14 mouse cellular contexts compared by ENCODE assay signal in genomic region chr14:51929968-51930367, GRCm38 (mm10). TPM values are rescaled to one million over a fixed set of nuclear protein-coding genes. Genes with fewer than 3 reads are reported as not detected.
DNase-seq lines count a peak whose midpoint lies in the region; ATAC-seq and TF ChIP-seq lines count a peak whose summit lies in the region.
"Had no signal": no experiment of that assay in that cellular context is flagged by ENCODE, and none has a peak within 500 bp of the region (broad histone marks: within the 10 kb centered on the region; RNA-seq: fewer than 3 reads in every experiment).

No protein-coding gene starts in this region.

- ATAC-seq in heart, embryonic 15.5 days (replicated peaks; ENCODE audit: insufficient number of reproducible peaks, insufficient read depth, low FRiP score, low read depth), result no peak
- ATAC-seq in lung, embryonic 15.5 days (ENCODE audit: borderline replicate concordance, extremely low read depth, low FRiP score, low TSS enrichment), result 0 out of 2 replicates have a peak, but pooled peaks have one; percentile 2
- ATAC-seq in intestine, embryonic 15.5 days, result no peak

- H3K4me3 ChIP-seq in heart, embryonic 15.5 days, result no peak overlapping the region
- H3K4me3 ChIP-seq in lung, embryonic 15.5 days, result no peak overlapping the region
- no peak overlapping the region for H3K4me3 ChIP-seq in intestine, embryonic 15.5 days (replicated peaks)
- H3K4me3 ChIP-seq in small intestine, adult 2 months (ENCODE audit: low read depth, low read length), result 0 out of 2 replicates have a peak overlapping the region, but pooled peaks have one; percentile 7
- H3K4me3 ChIP-seq: embryonic facial prominence, embryonic 15.5 days had no signal

- H3K4me1 ChIP-seq in heart, embryonic 15.5 days (replicated peaks), result peaks cover 5% of the 10 kb centered on the region; the same call in 1 of the 2 replicates
- H3K4me1 ChIP-seq in lung, embryonic 15.5 days, result peaks cover 25% of the 10 kb centered on the region
- peaks cover 8% of the 10 kb centered on the region; the same call in 1 of the 2 replicates for H3K4me1 ChIP-seq in intestine, embryonic 15.5 days (replicated peaks)
- peaks cover 7% of the 10 kb centered on the region; the same call in 1 of the 2 replicates for H3K4me1 ChIP-seq in small intestine, adult 2 months (ENCODE audit: control insufficient read depth, insufficient read depth, insufficient read length, low read length)

- 56% methylated on average over 9 of the region's 9 CpGs for WGBS in heart, embryonic 15.5 days
- WGBS in lung, embryonic 15.5 days, result 42% methylated on average over 9 of the region's 9 CpGs
- 44% methylated on average over 9 of the region's 9 CpGs for WGBS in intestine, embryonic 15.5 days
- WGBS in small intestine, adult 2 months, result 68% methylated on average over 9 of the region's 9 CpGs

- no peaks in the 10 kb centered on the region for H3K36me3 ChIP-seq in heart, embryonic 15.5 days
- no peaks in the 10 kb centered on the region for H3K36me3 ChIP-seq in lung, embryonic 15.5 days
- H3K36me3 ChIP-seq in intestine, embryonic 15.5 days, result no peaks in the 10 kb centered on the region
- H3K36me3 ChIP-seq in small intestine, adult 2 months (ENCODE audit: control insufficient read depth, insufficient read depth, low read length), result no peaks in the 10 kb centered on the region
- H3K36me3 ChIP-seq: embryonic facial prominence, embryonic 15.5 days had no signal

- no peak for TF ChIP-seq CTCF in small intestine, adult 2 months (IDR thresholded peaks at IDR 0.05; ENCODE audit: extremely low read depth, insufficient read length, insufficient replicate concordance, low read depth, low read length)

- H3K4me2 ChIP-seq in heart, embryonic 15.5 days, result no peak overlapping the region
- H3K4me2 ChIP-seq in lung, embryonic 15.5 days, result peak overlapping the region; percentile 21; the same call in 1 of the 2 replicates
- no peak overlapping the region for H3K4me2 ChIP-seq in intestine, embryonic 15.5 days (replicated peaks)
- H3K4me2 ChIP-seq: embryonic facial prominence, embryonic 15.5 days had no signal

- no peak overlapping the region for H3K9ac ChIP-seq in heart, embryonic 15.5 days
- no peak overlapping the region for H3K9ac ChIP-seq in lung, embryonic 15.5 days
- no peak overlapping the region for H3K9ac ChIP-seq in intestine, embryonic 15.5 days
- H3K9ac ChIP-seq: embryonic facial prominence, embryonic 15.5 days had no signal

- peaks cover 3% of the 10 kb centered on the region; the same call in 1 of the 2 replicates for H3K9me3 ChIP-seq in heart, embryonic 15.5 days (replicated peaks)
- H3K9me3 ChIP-seq in lung, embryonic 15.5 days, result no peaks in the 10 kb centered on the region
- no peaks in the 10 kb centered on the region for H3K9me3 ChIP-seq in intestine, embryonic 15.5 days
- H3K9me3 ChIP-seq: embryonic facial prominence, embryonic 15.5 days had no signal

- no peaks in the 10 kb centered on the region for H3K27me3 ChIP-seq in heart, embryonic 15.5 days
- no peaks in the 10 kb centered on the region for H3K27me3 ChIP-seq in lung, embryonic 15.5 days
- H3K27me3 ChIP-seq in intestine, embryonic 15.5 days (replicated peaks), result no peaks in the 10 kb centered on the region
- no peaks in the 10 kb centered on the region for H3K27me3 ChIP-seq in small intestine, adult 2 months (ENCODE audit: control insufficient read depth, insufficient read depth, low read length)
- H3K27me3 ChIP-seq: embryonic facial prominence, embryonic 15.5 days had no signal

- intact Hi-C loops in heart, postnatal 10 days (cut with DNase I), result loop anchor here (1.0 to 10.0 kb wide), 4 partner anchors 17 to 52 kb away; partner anchors contain the start of genes Arhgef40 and Mettl17

- no peak for TF ChIP-seq POLR2A in small intestine, adult 2 months (IDR thresholded peaks at IDR 0.05; ENCODE audit: low read depth, low read length)

- no peak for DNase-seq in heart, postnatal 10 days
- no peak for DNase-seq in lung, postnatal 25 days (ENCODE audit: low spot score)
- DNase-seq in thymus, postnatal 25 days, result no peak
- DNase-seq: thymus, postnatal 4 days had no signal

- peak overlapping the region; percentile 28; the same call in 1 of the 2 replicates for H3K27ac ChIP-seq in heart, embryonic 15.5 days
- H3K27ac ChIP-seq in lung, embryonic 15.5 days, result peak overlapping the region; percentile 63
- H3K27ac ChIP-seq in intestine, embryonic 15.5 days, result peak overlapping the region; percentile 5; the same call in 1 of the 2 replicates
- peak overlapping the region; percentile 50; the same call in 1 of the 2 replicates for H3K27ac ChIP-seq in small intestine, adult 2 months (ENCODE audit: insufficient read depth, low read depth, low read length)
- H3K27ac ChIP-seq: embryonic facial prominence, embryonic 15.5 days had no signal

RNA-seq across cellular contexts. Expression of gene Rnase13, which starts 7.4 kb away (rescaled TPM):
- not detected in 2 replicates for polyA plus RNA-seq in heart, embryonic 15.5 days (2015; fragmentation: Nextera tagmentation; extraction: Ambion mirVana)
- total RNA-seq in heart, postnatal 10 days (2021), result not detected
- not detected in 2 replicates for polyA plus RNA-seq in lung, embryonic 15.5 days (2015; fragmentation: Nextera tagmentation; extraction: Ambion mirVana)
- polyA plus RNA-seq in intestine, embryonic 15.5 days (2015; fragmentation: Nextera tagmentation; extraction: Ambion mirVana), result not detected in 2 replicates
- not detected in 2 replicates for polyA plus RNA-seq in small intestine, adult 2 months (2012; rRNA removed)
- total RNA-seq: adrenal gland, postnatal 36 days; gastrocnemius, adult 18-20 months; left cerebral cortex, postnatal 10 days had no signal
- polyA plus RNA-seq: embryonic facial prominence, embryonic 15.5 days; hindbrain, embryonic 11.5 days; liver, embryonic 16.5 days had no signal

RNA-seq across cellular contexts. Expression of gene Tppp2, which starts 11.7 kb away (rescaled TPM):
- not detected in 2 replicates for polyA plus RNA-seq in heart, embryonic 15.5 days (2015; fragmentation: Nextera tagmentation; extraction: Ambion mirVana)
- not detected for total RNA-seq in heart, postnatal 10 days (2021)
- not detected in 2 replicates for polyA plus RNA-seq in lung, embryonic 15.5 days (2015; fragmentation: Nextera tagmentation; extraction: Ambion mirVana)
- polyA plus RNA-seq in intestine, embryonic 15.5 days (2015; fragmentation: Nextera tagmentation; extraction: Ambion mirVana), result not detected in 2 replicates
- not detected in 2 replicates for polyA plus RNA-seq in small intestine, adult 2 months (2012; rRNA removed)
- total RNA-seq: adrenal gland, postnatal 36 days; left cerebral cortex, postnatal 10 days had no signal
- polyA plus RNA-seq: embryonic facial prominence, embryonic 15.5 days; hindbrain, embryonic 11.5 days; liver, embryonic 16.5 days had no signal

RNA-seq across cellular contexts. Expression of gene Ndrg2, which starts 16.0 kb away (rescaled TPM):
- polyA plus RNA-seq in heart, embryonic 15.5 days (2015; fragmentation: Nextera tagmentation; extraction: Ambion mirVana), result 330 and 367 TPM in 2 replicates
- total RNA-seq in heart, postnatal 10 days (2021), result 100 to 1,000 TPM; 712 to 721 TPM
- polyA plus RNA-seq in lung, embryonic 15.5 days (2015; fragmentation: Nextera tagmentation; extraction: Ambion mirVana), result 60.6 and 63.7 TPM in 2 replicates
- 52.2 and 60.1 TPM in 2 replicates for polyA plus RNA-seq in intestine, embryonic 15.5 days (2015; fragmentation: Nextera tagmentation; extraction: Ambion mirVana)
- 23.7 and 32.9 TPM in 2 replicates for polyA plus RNA-seq in small intestine, adult 2 months (2012; rRNA removed)

RNA-seq across cellular contexts. Expression of gene Slc39a2, which starts 37.3 kb away (rescaled TPM):
- 0.29 and 0.34 TPM in 2 replicates for polyA plus RNA-seq in heart, embryonic 15.5 days (2015; fragmentation: Nextera tagmentation; extraction: Ambion mirVana)
- total RNA-seq in heart, postnatal 10 days (2021), result under 1 TPM; 0.12 to 0.29 TPM
- polyA plus RNA-seq in lung, embryonic 15.5 days (2015; fragmentation: Nextera tagmentation; extraction: Ambion mirVana), result 0.34 and 0.38 TPM in 2 replicates
- polyA plus RNA-seq in intestine, embryonic 15.5 days (2015; fragmentation: Nextera tagmentation; extraction: Ambion mirVana), result 0.96 and 1.0 TPM in 2 replicates
- polyA plus RNA-seq in small intestine, adult 2 months (2012; rRNA removed), result 0.30 and 0.61 TPM in 2 replicates

RNA-seq across cellular contexts. Expression of gene Mettl17, which starts 45.3 kb away (rescaled TPM):
- 35.6 and 39.4 TPM in 2 replicates for polyA plus RNA-seq in heart, embryonic 15.5 days (2015; fragmentation: Nextera tagmentation; extraction: Ambion mirVana)
- 10 to 100 TPM; 19.2 to 28.5 TPM for total RNA-seq in heart, postnatal 10 days (2021)
- 40.0 and 40.1 TPM in 2 replicates for polyA plus RNA-seq in lung, embryonic 15.5 days (2015; fragmentation: Nextera tagmentation; extraction: Ambion mirVana)
- polyA plus RNA-seq in intestine, embryonic 15.5 days (2015; fragmentation: Nextera tagmentation; extraction: Ambion mirVana), result 45.4 and 45.5 TPM in 2 replicates
- 11.2 and 16.9 TPM in 2 replicates for polyA plus RNA-seq in small intestine, adult 2 months (2012; rRNA removed)

Comparison
In these comparisons a context has a peak if more than half of its experiments do, and no peak if none do; other contexts are left out.
1. H3K27ac ChIP-seq: peak in every context shown above with its lines; median percentile 63 in lung, embryonic 15.5 days; 50 in small intestine, adult 2 months; 28 in heart, embryonic 15.5 days; 5 in intestine, embryonic 15.5 days.